Mouse (Mus musculus) heart, embryonic 10.5 days (tissue): ENCODE data around the gene Ints2. TPM values are rescaled to one million over a fixed set of nuclear protein-coding genes. Genes with fewer than 3 reads are reported as not detected.
"Not testable (repeated sequence)": the region's sequence is repeated elsewhere in the genome, so short reads cannot be mapped to it uniquely, and the experiment has no call there.

ENCODE experiments used
- DNase-seq: peaks from one replicate; pipeline ENCODE4 v3.0.0-alpha.2; 2017; ENCODE audit warnings: low spot score
- H3K27ac ChIP-seq: fragments of 300-500 bp; sonication (generic); 2 replicates; pipeline ENCODE4 v1.5.1; 2016; ENCODE audit warnings: mild to moderate bottlenecking
- H3K27me3 ChIP-seq: fragments of 300-500 bp; sonication (generic); 2 replicates; pipeline ENCODE4 v1.6.1; 2016; ENCODE audit warnings: mild to moderate bottlenecking; ENCODE audit not compliant: poor library complexity, insufficient read depth, severe bottlenecking
- H3K36me3 ChIP-seq: fragments of 300-500 bp; sonication (generic); 2 replicates; pipeline ENCODE4 v1.6.1; 2016; ENCODE audit warnings: mild to moderate bottlenecking, moderate library complexity
- H3K4me1 ChIP-seq: fragments of 300-500 bp; sonication (generic); 2 replicates; pipeline ENCODE4 v1.6.1; 2016; ENCODE audit warnings: mild to moderate bottlenecking
- H3K4me3 ChIP-seq: fragments of 300-500 bp; sonication (generic); 2 replicates; pipeline ENCODE4 v1.5.1; 2016; ENCODE audit warnings: mild to moderate bottlenecking, moderate library complexity
- H3K9me3 ChIP-seq: fragments of 300-500 bp; sonication (generic); 2 replicates; pipeline ENCODE4 v1.6.1; 2016; ENCODE audit warnings: mild to moderate bottlenecking, moderate library complexity
- WGBS: fragments of 180-500 bp; shearing (Covaris S2); methylation state at CpG from one replicate; pipeline ENCODE4 v1.1.7; 2016; 5-methylcytosine and 5-hydroxymethylcytosine counted together
- polyA plus RNA-seq: library from polyadenylated mRNA; unstranded; fragments of >200 nt; fragmentation: Nextera tagmentation; extraction: Ambion mirVana; gene quantifications from 2 replicates; pipeline ENCODE4 v1.2.1, GENCODE M21; 2016

Gene Ints2
- 23.7 and 31.5 TPM in 2 replicates for polyA plus RNA-seq

- peak within 1 kb of the TSS; percentile 79 for H3K4me3 ChIP-seq
- no peaks in the 10 kb centered on the region for H3K9me3 ChIP-seq
- H3K27ac ChIP-seq: peak within 1 kb of the TSS; percentile 92
- peaks cover 16% of the 10 kb centered on the region for H3K36me3 ChIP-seq
- no peaks in the 10 kb centered on the region for H3K27me3 ChIP-seq
- peak; percentile 94 for DNase-seq
- peaks cover 12% of the 10 kb centered on the region for H3K4me1 ChIP-seq
- WGBS: 9% methylated on average over 32 of the region's 32 CpGs
Measured at GRCm38 (mm10) chr11:86257460-86258076, at the start of gene Ints2. Gene Ints2 (minus strand): TSS chr11:86257575.

- WGBS: 90% methylated on average over 10 of the region's 10 CpGs
- H3K36me3 ChIP-seq: peaks cover 38% of the 10 kb centered on the region
- not testable (repeated sequence) for H3K9me3 ChIP-seq, H3K27me3 ChIP-seq, H3K4me1 ChIP-seq, DNase-seq, H3K4me3 ChIP-seq, H3K27ac ChIP-seq
Measured at GRCm38 (mm10) chr11:86292201-86292600, 34.8 kb upstream of the Ints2 start.

- no peaks in the 10 kb centered on the region for H3K27me3 ChIP-seq
- no peak overlapping the region for H3K27ac ChIP-seq
- no peak for DNase-seq
- H3K4me3 ChIP-seq: no peak overlapping the region
- no peaks in the 10 kb centered on the region for H3K4me1 ChIP-seq
- no peaks in the 10 kb centered on the region for H3K9me3 ChIP-seq
- 94% methylated on average over 6 of the region's 6 CpGs for WGBS
- H3K36me3 ChIP-seq: peaks cover 37% of the 10 kb centered on the region
Measured at GRCm38 (mm10) chr11:86291714-86292113, 34.3 kb upstream of the Ints2 start.

- H3K27me3 ChIP-seq: no peaks in the 10 kb centered on the region
- peaks cover 76% of the 10 kb centered on the region for H3K36me3 ChIP-seq
- 0 out of 2 replicates have a peak overlapping the region, but pooled peaks have one; percentile 9 for H3K4me3 ChIP-seq
- WGBS: 40% methylated on average over 8 of the region's 8 CpGs
- peak; percentile 87 for DNase-seq
- no peaks in the 10 kb centered on the region for H3K9me3 ChIP-seq
- peaks cover 5% of the 10 kb centered on the region; the same call in 1 of the 2 replicates for H3K4me1 ChIP-seq
- H3K27ac ChIP-seq: peak overlapping the region; percentile 67
Measured at GRCm38 (mm10) chr11:86285729-86286128, 28.4 kb upstream of the Ints2 start.

GRCm38 (mm10) chr11:86278442-86279102 is 21.2 kb upstream of the Ints2 start:
- no peak for DNase-seq
- no peaks in the 10 kb centered on the region for H3K9me3 ChIP-seq
- no peak overlapping the region for H3K27ac ChIP-seq
- 97% methylated on average over 6 of the region's 6 CpGs for WGBS
- peaks cover 88% of the 10 kb centered on the region for H3K36me3 ChIP-seq
- H3K4me3 ChIP-seq: no peak overlapping the region
- H3K4me1 ChIP-seq: no peaks in the 10 kb centered on the region
- H3K27me3 ChIP-seq: no peaks in the 10 kb centered on the region

- WGBS: 0% methylated on average over 22 of the region's 22 CpGs
- Histone ChIP-seq H3K4me1 (peaks cover 12% of the 10 kb centered on the region), H3K27me3 (no peaks in the 10 kb centered on the region), H3K9me3 (no peaks in the 10 kb centered on the region), H3K36me3 (peaks cover 21% of the 10 kb centered on the region), H3K4me3 (peak overlapping the region; percentile 79), H3K27ac (peak overlapping the region; percentile 92)
- DNase-seq: peak; percentile 75
Measured at GRCm38 (mm10) chr11:86257054-86257453, 321 bp downstream of the Ints2 start.

GRCm38 (mm10) chr11:86253342-86253741 is 4.0 kb downstream of the Ints2 start:
- H3K36me3 ChIP-seq: peaks cover 48% of the 10 kb centered on the region

GRCm38 (mm10) chr11:86232446-86232845 is 24.9 kb downstream of the Ints2 start:
- no peak overlapping the region for H3K4me3 ChIP-seq
- peaks cover 73% of the 10 kb centered on the region for H3K36me3 ChIP-seq
- WGBS: 91% methylated on average over 4 of the region's 4 CpGs
- H3K4me1 ChIP-seq: no peaks in the 10 kb centered on the region
- no peak for DNase-seq
- no peaks in the 10 kb centered on the region for H3K9me3 ChIP-seq
- no peaks in the 10 kb centered on the region for H3K27me3 ChIP-seq
- no peak overlapping the region for H3K27ac ChIP-seq

More at GRCm38 (mm10) chr11:86253342-86253741, 4.0 kb downstream of the Ints2 start:
- Histone ChIP-seq H3K4me3 (no peak overlapping the region), H3K4me1 (peaks cover 12% of the 10 kb centered on the region), H3K27ac (no peak overlapping the region), H3K9me3 (no peaks in the 10 kb centered on the region), H3K27me3 (no peaks in the 10 kb centered on the region)
- DNase-seq: no peak
- WGBS: 56% methylated on average over 1 of the region's 1 CpGs

- DNase-seq: no peak
- WGBS: 94% methylated on average over 13 of the region's 13 CpGs
- Histone ChIP-seq H3K36me3 (peaks cover 79% of the 10 kb centered on the region), H3K4me1 (no peaks in the 10 kb centered on the region), H3K27me3 (no peaks in the 10 kb centered on the region), H3K4me3 (no peak overlapping the region), H3K27ac (no peak overlapping the region), H3K9me3 (no peaks in the 10 kb centered on the region)
Measured at GRCm38 (mm10) chr11:86231781-86232350, 25.5 kb downstream of the Ints2 start.

- Histone ChIP-seq H3K9me3 (no peaks in the 10 kb centered on the region), H3K27ac (no peak overlapping the region), H3K4me1 (no peaks in the 10 kb centered on the region), H3K4me3 (no peak overlapping the region), H3K36me3 (peaks cover 82% of the 10 kb centered on the region), H3K27me3 (no peaks in the 10 kb centered on the region)
- DNase-seq: no peak
- WGBS: 85% methylated on average over 8 of the region's 8 CpGs
Measured at GRCm38 (mm10) chr11:86226646-86227180, 30.7 kb downstream of the Ints2 start.

DNA sequence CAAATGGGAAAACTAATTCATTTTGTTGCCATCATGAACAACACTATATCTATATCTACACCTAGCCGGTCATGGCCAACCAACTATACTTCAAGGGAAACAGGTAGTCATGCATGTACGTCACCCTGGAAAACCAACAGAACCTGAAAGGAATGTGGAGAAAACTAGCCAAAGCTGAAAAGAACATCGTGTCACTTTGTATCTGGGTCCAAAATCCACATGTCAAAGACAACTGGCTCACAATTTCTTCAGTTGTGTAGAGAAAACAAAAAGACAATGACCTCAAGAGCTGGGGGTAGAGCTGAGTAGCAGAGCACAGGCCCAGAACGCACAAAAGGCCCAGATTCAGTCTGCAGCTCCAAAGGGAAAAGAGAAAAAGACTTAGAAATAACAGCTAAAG is 31.6 kb downstream of the Ints2 start:
- 84% methylated on average over 4 of the region's 4 CpGs for WGBS
- H3K36me3 ChIP-seq: peaks cover 78% of the 10 kb centered on the region
- no peaks in the 10 kb centered on the region for H3K4me1 ChIP-seq
- no peak overlapping the region for H3K4me3 ChIP-seq
- no peaks in the 10 kb centered on the region for H3K27me3 ChIP-seq
- no peak overlapping the region for H3K27ac ChIP-seq
- no peaks in the 10 kb centered on the region for H3K9me3 ChIP-seq
- DNase-seq: no peak

GRCm38 (mm10) chr11:86211803-86212202 is 45.6 kb downstream of the Ints2 start:
- Histone ChIP-seq H3K27ac (no peak overlapping the region), H3K36me3 (peaks cover 83% of the 10 kb centered on the region), H3K4me1 (no peaks in the 10 kb centered on the region), H3K4me3 (no peak overlapping the region), H3K27me3 (no peaks in the 10 kb centered on the region), H3K9me3 (no peaks in the 10 kb centered on the region)
- no peak for DNase-seq
- WGBS: 75% methylated on average over 1 of the region's 1 CpGs

GRCm38 (mm10) chr11:86209123-86209522 is 48.3 kb downstream of the Ints2 start:
- Histone ChIP-seq H3K4me1 (no peaks in the 10 kb centered on the region), H3K27me3 (no peaks in the 10 kb centered on the region), H3K9me3 (no peaks in the 10 kb centered on the region), H3K36me3 (peaks cover 88% of the 10 kb centered on the region), H3K4me3 (no peak overlapping the region), H3K27ac (no peak overlapping the region)
- no peak for DNase-seq
- WGBS: 93% methylated on average over 2 of the region's 2 CpGs
